Mouse (Mus musculus): ENCODE measurements around the gene Slc25a51. TPM values are rescaled to one million over a fixed set of nuclear protein-coding genes. Genes with fewer than 3 reads are reported as not detected.

Gene Slc25a51
- total and polyA plus RNA-seq, 3 experiments: 27.6 to 44.7 (median 44.4) TPM

DNA sequence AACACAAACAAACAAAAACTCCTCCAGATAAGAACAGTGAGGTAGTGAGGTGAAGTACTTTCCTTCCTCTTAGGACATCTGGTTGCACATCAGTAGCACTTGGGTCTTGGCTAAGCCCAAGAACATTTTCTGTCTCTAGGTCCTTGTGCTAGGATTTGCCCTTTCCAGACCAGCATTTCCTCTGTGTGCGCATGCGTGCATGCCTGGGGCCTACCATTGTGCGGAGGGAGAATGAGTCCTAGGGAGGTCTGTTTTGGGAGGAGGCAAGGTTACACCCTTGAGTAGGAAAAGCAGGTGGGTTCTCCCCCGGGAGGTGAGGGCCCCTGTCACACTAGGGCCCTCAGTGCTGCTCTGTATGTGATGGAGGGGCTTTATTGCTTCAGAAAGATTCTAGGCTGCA lies 10.5 kb upstream of the Slc25a51 start:
- TF ChIP-seq MAX (IDR thresholded peaks at IDR 0.05; ENCODE audit: low read length) (no peak), ELF1 (IDR thresholded peaks at IDR 0.05; ENCODE audit: low read depth, low read length) (no peak), BHLHE40 (IDR thresholded peaks at IDR 0.05; ENCODE audit: low read depth, low read length) (no peak), POLR2AphosphoS2 (IDR thresholded peaks at IDR 0.05; ENCODE audit: low read depth, low read length) (no peak), TBP (conservative IDR thresholded peaks at IDR 0.05; ENCODE audit: low read depth, low read length) (no peak), NRF1 (IDR thresholded peaks at IDR 0.05; ENCODE audit: low read depth, low read length) (no peak), MAFK (IDR thresholded peaks at IDR 0.05; ENCODE audit: insufficient replicate concordance, low read length) (no peak), JUN (IDR thresholded peaks at IDR 0.05; ENCODE audit: insufficient read depth, low read depth, low read length) (no peak), ZC3H11A (IDR thresholded peaks at IDR 0.05; ENCODE audit: low read depth, low read length) (no peak)
- DNase-seq (ENCODE audit: extremely low read depth): no peak
- H3K9me3 ChIP-seq (replicated peaks; ENCODE audit: low read length): no peaks in the 10 kb centered on the region
- peaks cover 24 to 57% of the 10 kb centered on the region in 2 experiments for H3K4me1 ChIP-seq (ENCODE audit: control insufficient read depth in 1 of 2, insufficient read depth in 2 of 2)
- H3K27me3 ChIP-seq (replicated peaks): no peaks in the 10 kb centered on the region
- H3K27ac ChIP-seq (ENCODE audit: insufficient read depth, low read depth): no peak overlapping the region
- in situ Hi-C loops (cut with MboI; ENCODE audit: low pct_ligation_motif_present, low pct_unique_long_range_greater_than_20kb, low sequenced_read_pairs) (loop anchor here (10.0 kb wide), 2 partner anchors 196 to 346 kb away; no protein-coding TSS in a partner anchor), dilution Hi-C loops (cut with MboI; ENCODE audit: extremely low pct_ligation_motif_present, extremely low pct_unique_long_range_greater_than_20kb, low sequenced_read_pairs) (no loop called here)
- peaks cover 0 to 20% of the 10 kb centered on the region in 2 experiments for H3K36me3 ChIP-seq (replicated peaks in 1 of 2; ENCODE audit: control insufficient read depth in 1 of 2, insufficient read depth in 1 of 2, low read length in 1 of 2)
- no peak overlapping the region for H3K4me3 ChIP-seq (replicated peaks in 1 of 3; ENCODE audit: low read depth in 2 of 3, low read length in 2 of 3, poor library complexity in 1 of 3)
- no peaks in the 10 kb centered on the region for H3K79me2 ChIP-seq (replicated peaks; ENCODE audit: control insufficient read depth, extremely low read depth, insufficient read depth, poor library complexity, severe bottlenecking)
- H3K9ac ChIP-seq (ENCODE audit: insufficient read depth, low read depth): no peak overlapping the region
- no peak overlapping the region for H3K4me2 ChIP-seq (ENCODE audit: insufficient read depth, low read depth, poor library complexity, severe bottlenecking)

DNA sequence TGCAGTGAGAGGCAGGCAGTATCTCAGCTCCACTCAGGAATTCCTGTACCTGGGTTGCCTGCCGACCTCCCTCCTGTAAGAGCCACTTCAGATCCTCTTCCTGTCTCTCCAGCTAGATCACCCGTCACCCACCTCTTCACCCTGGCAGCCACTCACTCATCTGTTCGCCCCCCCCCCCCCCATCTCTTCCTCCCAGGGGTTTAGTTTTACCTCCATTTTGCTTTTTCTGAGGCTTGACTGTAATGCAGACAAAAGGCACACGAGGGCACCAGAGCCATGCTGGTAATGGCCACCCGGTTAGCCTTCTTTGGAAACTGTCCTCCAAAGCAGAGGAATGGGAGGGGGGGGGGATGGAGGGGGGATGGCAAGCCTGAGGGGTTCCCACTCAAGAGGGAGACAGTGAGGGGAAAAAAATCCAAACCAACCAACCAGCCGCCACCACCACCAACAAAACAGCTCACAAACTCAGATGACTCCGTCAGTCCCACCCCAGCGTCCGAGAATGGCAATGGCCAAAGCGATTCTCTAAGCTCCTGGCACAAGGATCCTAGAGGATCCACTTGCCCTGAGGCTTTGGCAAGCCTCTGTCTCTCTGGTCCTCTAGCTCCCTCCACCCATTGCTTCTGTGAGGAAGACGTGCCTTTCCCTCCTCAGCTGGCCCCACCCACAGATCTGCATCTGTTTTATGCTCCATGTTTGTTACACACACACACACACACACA lies 9.8 kb upstream of the Slc25a51 start:
- in situ Hi-C loops (cut with MboI; ENCODE audit: low pct_ligation_motif_present, low pct_unique_long_range_greater_than_20kb, low sequenced_read_pairs): loop anchor here (10.0 kb wide), 2 partner anchors 196 to 346 kb away; no protein-coding TSS in a partner anchor
- TF ChIP-seq MAZ (IDR thresholded peaks at IDR 0.05; ENCODE audit: low read depth, low read length): peak; percentile 66; the same call in 1 of the 2 replicates
- peak; percentile 80 for TF ChIP-seq ZC3H11A (IDR thresholded peaks at IDR 0.05; ENCODE audit: low read depth, low read length)
- TF ChIP-seq RAD21 (IDR thresholded peaks at IDR 0.05; ENCODE audit: low read depth, low read length): peak; percentile 77
- no peak for TF ChIP-seq CHD2 (IDR thresholded peaks at IDR 0.05; ENCODE audit: low read length)
- no peak for TF ChIP-seq ETS1 (conservative IDR thresholded peaks at IDR 0.05; ENCODE audit: low read depth, low read length)
- no peak for TF ChIP-seq POLR2AphosphoS2 (IDR thresholded peaks at IDR 0.05; ENCODE audit: low read depth, low read length)
- no peak for TF ChIP-seq MEF2A (IDR thresholded peaks at IDR 0.05; ENCODE audit: borderline replicate concordance, low read depth, low read length)
- peak; percentile 50; the same call in 1 of the 2 replicates for TF ChIP-seq SIN3A (IDR thresholded peaks at IDR 0.05; ENCODE audit: low read length)
- TF ChIP-seq TBP (conservative IDR thresholded peaks at IDR 0.05; ENCODE audit: low read depth, low read length): no peak
- TF ChIP-seq SMC3 (IDR thresholded peaks at IDR 0.05; ENCODE audit: low read depth, low read length): peak; percentile 93
- peak in 1 of 2 experiments; percentile 86; a peak in 2 of 4 replicates for TF ChIP-seq CTCF (conservative IDR thresholded peaks at IDR 0.05 in 1 of 2, IDR thresholded peaks at IDR 0.05 in 1 of 2; ENCODE audit: low read depth in 2 of 2, low read length in 2 of 2)
- TF ChIP-seq ZKSCAN1 (IDR thresholded peaks at IDR 0.05; ENCODE audit: borderline replicate concordance, low read depth, low read length): no peak
- no peak for TF ChIP-seq BHLHE40 (IDR thresholded peaks at IDR 0.05; ENCODE audit: low read depth, low read length)
- TF ChIP-seq ELF1 (IDR thresholded peaks at IDR 0.05; ENCODE audit: low read depth, low read length): peak; percentile 22; the same call in 1 of the 2 replicates
- Histone ChIP-seq H3K79me2 (replicated peaks; ENCODE audit: control insufficient read depth, extremely low read depth, insufficient read depth, poor library complexity, severe bottlenecking) (no peaks in the 10 kb centered on the region), H3K4me2 (ENCODE audit: insufficient read depth, low read depth, poor library complexity, severe bottlenecking) (peak overlapping the region; percentile 45; the same call in 1 of the 2 replicates), H3K9ac (ENCODE audit: insufficient read depth, low read depth) (0 out of 2 replicates have a peak overlapping the region, but pooled peaks have one; percentile 15), H3K27ac (ENCODE audit: insufficient read depth, low read depth) (no peak overlapping the region), H3K27me3 (replicated peaks) (no peaks in the 10 kb centered on the region), H3K4me1 (ENCODE audit: control insufficient read depth in 1 of 2, insufficient read depth in 2 of 2) (peaks cover 24 to 53% of the 10 kb centered on the region in 2 experiments), H3K4me3 (replicated peaks in 1 of 3; ENCODE audit: low read depth in 2 of 3, low read length in 2 of 3, poor library complexity in 1 of 3) (no peak overlapping the region), H3K9me3 (replicated peaks; ENCODE audit: low read length) (no peaks in the 10 kb centered on the region), H3K36me3 (replicated peaks in 1 of 2; ENCODE audit: control insufficient read depth in 1 of 2, insufficient read depth in 1 of 2, low read length in 1 of 2) (peaks cover 0 to 13% of the 10 kb centered on the region in 2 experiments)
- DNase-seq (ENCODE audit: extremely low read depth): peak; percentile 71
- dilution Hi-C loops (cut with MboI; ENCODE audit: extremely low pct_ligation_motif_present, extremely low pct_unique_long_range_greater_than_20kb, low sequenced_read_pairs): no loop called here

Data from CH12.LX (cell line).